Mouse (Mus musculus): ENCODE data around the gene Gm6351.
"Not testable (repeated sequence)": the region's sequence is repeated elsewhere in the genome, so short reads cannot be mapped to it uniquely, and the experiment has no call there.

Gm6351 gene

GRCm38 (mm10) chr5:94076085-94076484 lies at the start of gene Gm6351:
Gene Gm6351 (plus strand): TSS chr5:94076385.
- in situ Hi-C loops (cut with MboI; ENCODE audit: low pct_unique_long_range_greater_than_20kb in 1 of 2, low sequenced_read_pairs in 2 of 2, unreplicated experiment in 1 of 2): not testable (repeated sequence)

DNA sequence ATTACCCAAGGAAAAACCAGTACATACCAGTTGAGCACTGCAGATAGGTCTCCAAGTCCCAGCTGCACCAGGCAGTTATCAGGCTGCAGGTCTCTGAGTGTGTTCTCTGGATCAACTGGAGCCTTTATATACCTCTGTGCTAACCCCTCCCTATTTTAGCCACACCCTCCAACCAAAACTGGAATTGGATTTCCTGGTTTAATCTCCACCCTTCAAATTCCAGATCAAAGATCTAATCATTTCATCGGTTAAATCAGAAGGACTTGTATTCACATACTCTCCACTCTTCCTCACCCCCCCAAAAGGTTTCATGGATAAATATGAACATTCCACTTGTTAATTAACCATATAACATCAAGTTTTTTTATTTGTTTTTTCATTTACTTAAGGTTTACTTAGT lies 5.7 kb upstream of the Gm6351 start, which contains the start of gene BC061212:
Gene BC061212 (minus strand): TSS at position 101 of the 400 bp plus-strand sequence.
- in situ Hi-C loops (cut with MboI; ENCODE audit: low pct_unique_long_range_greater_than_20kb in 1 of 2, low sequenced_read_pairs in 2 of 2, unreplicated experiment in 1 of 2): not testable (repeated sequence)
